Mouse (Mus musculus) kidney, adult 2 months (tissue): ENCODE results near the gene Il13.

Experiments
- CTCF ChIP-seq: fragments of 200-500 bp; conservative IDR thresholded peaks from 2 replicates; pipeline ENCODE4 v1.5.1; 2011; ENCODE audit warnings: low read depth, mild to moderate bottlenecking, control low read depth, low read length, moderate library complexity, mixed read lengths; ENCODE audit not compliant: insufficient read depth, insufficient read length
- POLR2A ChIP-seq: fragments of 200-500 bp; IDR thresholded peaks from one replicate; pipeline ENCODE4 v1.6.1; 2011; ENCODE audit warnings: low read depth, low read length, control low read depth

DNA sequence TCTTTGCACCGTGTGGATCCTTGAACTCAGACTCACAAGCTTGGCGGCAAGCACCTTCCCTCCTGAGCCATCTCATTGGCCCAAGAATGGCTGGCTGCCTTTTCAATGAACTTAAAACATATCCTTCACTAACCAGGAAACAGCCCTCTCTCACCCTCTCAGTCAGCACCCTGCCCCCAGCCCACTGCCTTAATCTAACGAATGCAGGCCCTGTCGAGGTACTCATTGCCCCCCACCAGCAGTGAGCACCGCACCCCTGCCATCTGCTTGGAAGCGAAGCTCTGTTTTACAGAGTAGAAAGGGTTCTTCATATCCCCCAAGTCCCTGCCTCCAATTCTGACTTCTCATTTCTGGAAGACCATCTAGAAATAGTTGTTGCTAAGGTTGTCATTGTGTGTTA, 15.1 kb downstream of the Il13 start:
- TF ChIP-seq POLR2A: no peak
- TF ChIP-seq CTCF: no peak
